Mouse (Mus musculus) embryonic fibroblast, embryonic 13.5 days (primary cell): Measurements from ENCODE around the gene Pdgfb.

Experiments used
- CTCF ChIP-seq: IDR thresholded peaks from 2 replicates; pipeline ENCODE4 v1.5.1; 2011; ENCODE audit warnings: mild to moderate bottlenecking, control low read depth, low read length, moderate library complexity, borderline replicate concordance; ENCODE audit not compliant: insufficient read depth
- POLR2A ChIP-seq: IDR thresholded peaks from 2 replicates; pipeline ENCODE4 v1.6.1; 2011; ENCODE audit warnings: low read depth, mild to moderate bottlenecking, control low read depth, low read length, moderate library complexity

GRCm38 (mm10) chr15:79950250-79951025 is 64.3 kb downstream of the Pdgfb start:
- TF ChIP-seq POLR2A (no peak), CTCF (peak; percentile 56; the same call in 1 of the 2 replicates)
